Mouse (Mus musculus) lung, postnatal 0 days (tissue): ENCODE data around the gene Lifr.

ENCODE experiments used
- CTCF ChIP-seq: IDR thresholded peaks from 2 replicates; pipeline ENCODE4 v1.5.1; 2016; ENCODE audit warnings: antibody characterized with exemption, mild to moderate bottlenecking
- EP300 ChIP-seq: IDR thresholded peaks from 2 replicates; pipeline ENCODE4 v1.6.1; 2016; ENCODE audit warnings: antibody characterized with exemption, mild to moderate bottlenecking, control low read depth

GRCm38 (mm10) chr15:7203606-7204330 is 113.4 kb downstream of the Lifr start:
- TF ChIP-seq CTCF (no peak), EP300 (peak; percentile 60; the same call in 1 of the 2 replicates)
